Mouse (Mus musculus): Measurements from ENCODE around the gene Med11. TPM values are rescaled to one million over a fixed set of nuclear protein-coding genes. Genes with fewer than 3 reads are reported as not detected.
"Not testable (repeated sequence)": the region's sequence is repeated elsewhere in the genome, so short reads cannot be mapped to it uniquely, and the experiment has no call there.

Gene Med11
- 14.8 and 15.4 TPM in 2 replicates for polyA plus RNA-seq (2012; rRNA removed)

DNA sequence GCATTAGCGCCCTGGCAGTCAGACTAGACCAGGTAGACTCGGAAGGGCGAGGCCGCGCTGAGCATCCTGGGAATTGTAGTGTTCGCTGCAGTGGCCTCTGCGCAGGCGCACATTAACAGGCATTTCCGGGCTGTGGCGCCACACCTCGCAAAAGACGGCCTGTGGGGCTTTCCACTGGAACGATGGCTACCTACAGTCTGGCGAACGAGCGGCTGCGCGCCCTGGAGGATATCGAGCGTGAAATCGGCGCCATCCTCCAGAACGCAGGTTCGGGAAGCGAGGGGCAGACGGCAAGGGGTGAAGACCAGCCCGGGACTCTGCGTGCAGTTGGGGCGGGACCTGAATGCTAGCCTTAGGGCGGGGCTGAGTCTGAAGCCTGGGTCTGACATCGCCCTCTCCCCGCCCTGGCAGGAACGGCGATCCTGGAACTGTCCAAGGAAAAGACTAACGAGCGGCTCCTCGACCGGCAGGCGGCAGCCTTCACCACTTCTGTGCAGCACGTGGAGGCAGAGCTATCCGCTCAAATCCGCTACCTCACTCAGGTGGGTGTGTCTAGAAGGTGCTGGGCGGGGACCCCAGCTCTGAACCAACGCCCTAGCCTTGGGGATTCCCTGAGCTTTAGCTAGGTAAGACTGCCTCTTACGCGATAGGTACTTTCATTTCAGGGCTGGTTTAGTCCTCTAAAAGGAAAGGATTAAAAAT is at the start of gene Med11:
Gene Med11 (plus strand): TSS at position 123 of the 702 bp plus-strand sequence.
- Histone ChIP-seq H3K4me1 (ENCODE audit: control insufficient read depth, insufficient read depth, low read length) (no peaks in the 10 kb centered on the region; the same call in 1 of the 2 replicates), H3K27ac (ENCODE audit: insufficient read depth, low read length) (peak within 1 kb of the TSS; percentile 89), H3K4me3 (ENCODE audit: insufficient read depth, low read length) (peak within 1 kb of the TSS; percentile 53)
- TF ChIP-seq CTCF (IDR thresholded peaks at IDR 0.05; ENCODE audit: extremely low read depth, insufficient read depth, low read length) (peak; percentile 70), POLR2A (IDR thresholded peaks at IDR 0.05; ENCODE audit: extremely low read depth, insufficient read depth, low read length) (peak; percentile 91)

DNA sequence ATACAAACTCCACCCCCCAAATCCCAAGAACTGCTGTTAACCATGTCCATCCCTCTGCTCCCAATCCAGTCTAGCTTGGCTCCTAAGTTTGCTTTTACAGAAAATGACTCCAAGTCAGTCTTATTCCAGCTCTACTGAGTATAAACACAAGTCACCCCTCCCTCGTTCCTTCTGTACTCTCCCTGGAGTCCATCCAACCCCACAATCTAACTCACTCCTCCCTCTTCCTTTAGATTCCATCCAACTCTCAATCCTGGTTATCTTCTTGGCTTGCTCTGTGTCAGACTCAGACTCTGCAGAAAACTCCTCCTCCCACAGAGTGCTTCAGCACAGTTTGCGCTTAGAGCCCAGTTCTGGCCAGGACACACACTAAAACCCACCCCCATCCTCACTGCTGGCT is 48.1 kb upstream of the Med11 start:
- H3K4me3 ChIP-seq (ENCODE audit: insufficient read depth, low read length), result no peak overlapping the region
- no peak overlapping the region for H3K27ac ChIP-seq (ENCODE audit: insufficient read depth, low read length)
- no peak for TF ChIP-seq POLR2A (IDR thresholded peaks at IDR 0.05; ENCODE audit: extremely low read depth, insufficient read depth, low read length)
- no peak for TF ChIP-seq CTCF (IDR thresholded peaks at IDR 0.05; ENCODE audit: extremely low read depth, insufficient read depth, low read length)
- H3K4me1 ChIP-seq (ENCODE audit: control insufficient read depth, insufficient read depth, low read length), result peaks cover under 1% of the 10 kb centered on the region

DNA sequence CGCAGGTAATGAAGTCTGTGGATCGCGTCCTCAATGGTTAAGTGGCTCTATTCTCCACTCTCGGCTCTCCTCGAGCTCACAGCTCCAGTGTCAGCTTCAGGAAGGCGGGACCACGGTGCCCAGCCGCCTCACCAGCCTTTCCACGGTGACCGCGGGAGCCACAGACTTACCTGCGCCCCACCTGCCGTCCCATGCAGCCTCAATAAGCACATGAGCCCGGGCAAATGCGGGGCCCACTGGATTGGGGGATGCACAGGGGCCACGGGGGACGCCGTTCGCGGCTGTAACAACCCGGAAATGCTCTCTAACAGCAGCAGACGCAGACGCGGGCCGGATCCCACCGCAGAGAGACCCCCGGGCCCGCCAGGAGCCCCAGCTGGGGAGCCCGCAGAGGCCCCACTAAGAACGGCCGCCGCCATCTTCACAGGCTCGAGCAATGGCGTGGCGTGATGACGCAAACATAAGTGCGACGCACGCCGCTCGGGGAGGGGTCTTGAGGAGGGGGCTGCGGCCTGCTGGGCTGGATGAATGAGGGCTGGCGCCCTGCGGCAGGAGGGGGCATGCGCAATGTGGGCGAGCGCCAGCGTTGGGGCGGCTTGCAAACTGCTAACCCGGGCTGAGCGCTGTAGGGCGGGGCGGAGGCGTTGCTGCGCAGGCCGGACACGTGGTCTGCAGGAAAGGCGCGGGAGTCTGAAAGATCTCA is 42.0 kb upstream of the Med11 start, which contains the start of gene Pelp1:
Gene Pelp1 (minus strand): TSS at position 438 of the 703 bp plus-strand sequence.
- TF ChIP-seq POLR2A (IDR thresholded peaks at IDR 0.05; ENCODE audit: extremely low read depth, insufficient read depth, low read length), result peak; percentile 55; the same call in 1 of the 2 replicates
- no peak for TF ChIP-seq CTCF (IDR thresholded peaks at IDR 0.05; ENCODE audit: extremely low read depth, insufficient read depth, low read length)
- Histone ChIP-seq H3K27ac (ENCODE audit: insufficient read depth, low read length) (0 out of 2 replicates have a peak within 1 kb of the TSS, but pooled peaks have one; percentile 38), H3K4me1 (ENCODE audit: control insufficient read depth, insufficient read depth, low read length) (peaks cover 2% of the 10 kb centered on the region), H3K4me3 (ENCODE audit: insufficient read depth, low read length) (peak within 1 kb of the TSS; percentile 70)

DNA sequence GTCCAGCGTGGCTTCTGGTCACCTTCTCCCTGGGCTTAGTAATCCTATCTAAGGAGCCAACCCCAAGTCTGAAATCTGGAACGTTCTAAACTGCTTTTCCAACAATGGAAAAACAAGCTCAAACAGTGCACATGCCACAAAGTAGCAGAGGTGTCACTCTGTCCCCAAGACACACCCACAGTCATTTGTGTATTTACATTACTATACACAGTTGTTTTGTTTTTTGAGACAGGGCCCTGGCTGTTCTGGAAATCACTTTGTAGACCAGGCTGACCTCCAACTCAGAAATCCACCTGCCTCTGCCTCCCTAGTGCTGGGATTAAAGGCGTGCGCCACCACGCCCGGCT is 41.4 kb upstream of the Med11 start:
- Histone ChIP-seq H3K4me1 (ENCODE audit: control insufficient read depth, insufficient read depth, low read length) (peaks cover 2% of the 10 kb centered on the region), H3K4me3 (ENCODE audit: insufficient read depth, low read length) (peak overlapping the region; percentile 70), H3K27ac (ENCODE audit: insufficient read depth, low read length) (0 out of 2 replicates have a peak overlapping the region, but pooled peaks have one; percentile 38)
- no peak for TF ChIP-seq POLR2A (IDR thresholded peaks at IDR 0.05; ENCODE audit: extremely low read depth, insufficient read depth, low read length)
- TF ChIP-seq CTCF (IDR thresholded peaks at IDR 0.05; ENCODE audit: extremely low read depth, insufficient read depth, low read length), result no peak

DNA sequence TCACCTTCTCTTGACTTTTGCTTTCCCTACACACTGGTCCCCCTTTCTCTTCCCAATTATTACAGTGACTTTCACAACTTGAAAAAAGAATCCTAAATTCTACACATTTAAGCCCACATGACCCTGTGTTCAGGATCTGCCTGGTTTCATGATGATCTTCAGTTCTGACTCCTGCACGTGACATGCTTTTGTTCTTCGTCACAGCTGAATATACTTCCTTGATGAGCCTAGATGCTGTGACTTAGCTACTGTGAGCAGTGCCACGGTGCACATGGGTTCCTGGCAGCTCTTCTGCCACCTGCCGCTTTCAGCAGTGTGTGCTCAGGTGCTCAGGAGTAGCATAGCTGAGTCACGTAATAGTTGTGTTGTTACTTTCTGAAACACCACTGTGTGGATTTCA is 39.1 kb upstream of the Med11 start:
- TF ChIP-seq POLR2A (IDR thresholded peaks at IDR 0.05; ENCODE audit: extremely low read depth, insufficient read depth, low read length), result no peak
- TF ChIP-seq CTCF (IDR thresholded peaks at IDR 0.05; ENCODE audit: extremely low read depth, insufficient read depth, low read length), result no peak
- Histone ChIP-seq H3K27ac (ENCODE audit: insufficient read depth, low read length) (no peak overlapping the region), H3K4me3 (ENCODE audit: insufficient read depth, low read length) (no peak overlapping the region), H3K4me1 (ENCODE audit: control insufficient read depth, insufficient read depth, low read length) (peaks cover 2% of the 10 kb centered on the region)

DNA sequence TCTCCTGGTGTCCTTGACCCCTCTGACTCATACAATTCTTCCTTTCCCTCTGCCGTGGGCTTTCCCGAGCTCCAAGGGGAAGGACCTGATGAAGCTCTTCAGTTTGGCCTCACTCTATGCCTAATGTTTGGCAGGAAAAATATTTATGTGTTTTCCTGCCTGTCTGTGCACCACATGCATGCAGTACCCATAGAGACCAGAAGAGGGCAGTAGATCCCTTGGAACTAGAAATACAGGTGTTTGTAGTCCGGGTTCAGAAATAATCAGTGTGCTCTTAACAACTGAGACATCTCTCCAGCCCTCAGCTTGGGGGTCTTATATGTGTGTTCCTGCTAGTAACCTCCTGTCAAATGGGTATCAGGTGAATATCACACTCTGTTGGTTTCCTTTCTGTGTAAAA is 37.8 kb upstream of the Med11 start:
- Histone ChIP-seq H3K27ac (ENCODE audit: insufficient read depth, low read length) (no peak overlapping the region), H3K4me1 (ENCODE audit: control insufficient read depth, insufficient read depth, low read length) (no peaks in the 10 kb centered on the region), H3K4me3 (ENCODE audit: insufficient read depth, low read length) (no peak overlapping the region)
- peak; percentile 79 for TF ChIP-seq CTCF (IDR thresholded peaks at IDR 0.05; ENCODE audit: extremely low read depth, insufficient read depth, low read length)
- TF ChIP-seq POLR2A (IDR thresholded peaks at IDR 0.05; ENCODE audit: extremely low read depth, insufficient read depth, low read length), result no peak

DNA sequence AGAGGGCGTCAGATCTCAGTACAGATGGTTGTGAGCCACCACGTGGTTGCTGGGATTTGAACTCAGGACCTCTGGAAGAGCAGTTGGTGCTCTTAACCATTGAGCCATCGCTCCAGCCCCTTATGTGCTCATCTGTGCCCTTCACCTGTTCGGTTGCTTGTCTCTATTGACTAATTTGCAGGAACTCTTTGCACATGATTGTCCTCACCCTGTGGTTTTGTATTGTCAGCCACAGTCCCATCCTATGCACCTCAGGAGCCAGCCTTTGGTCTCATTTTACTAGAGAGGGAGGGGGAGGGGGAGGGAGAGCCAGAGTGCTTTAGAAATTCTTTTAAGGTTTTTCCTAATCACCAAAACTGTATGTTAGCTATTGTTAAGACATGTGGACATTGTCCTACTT is 33.5 kb upstream of the Med11 start:
- H3K4me3 ChIP-seq (ENCODE audit: insufficient read depth, low read length), result no peak overlapping the region
- TF ChIP-seq POLR2A (IDR thresholded peaks at IDR 0.05; ENCODE audit: extremely low read depth, insufficient read depth, low read length) (no peak), CTCF (IDR thresholded peaks at IDR 0.05; ENCODE audit: extremely low read depth, insufficient read depth, low read length) (no peak)
- H3K27ac ChIP-seq (ENCODE audit: insufficient read depth, low read length), result no peak overlapping the region
- H3K4me1 ChIP-seq (ENCODE audit: control insufficient read depth, insufficient read depth, low read length), result no peaks in the 10 kb centered on the region; the same call in 1 of the 2 replicates

DNA sequence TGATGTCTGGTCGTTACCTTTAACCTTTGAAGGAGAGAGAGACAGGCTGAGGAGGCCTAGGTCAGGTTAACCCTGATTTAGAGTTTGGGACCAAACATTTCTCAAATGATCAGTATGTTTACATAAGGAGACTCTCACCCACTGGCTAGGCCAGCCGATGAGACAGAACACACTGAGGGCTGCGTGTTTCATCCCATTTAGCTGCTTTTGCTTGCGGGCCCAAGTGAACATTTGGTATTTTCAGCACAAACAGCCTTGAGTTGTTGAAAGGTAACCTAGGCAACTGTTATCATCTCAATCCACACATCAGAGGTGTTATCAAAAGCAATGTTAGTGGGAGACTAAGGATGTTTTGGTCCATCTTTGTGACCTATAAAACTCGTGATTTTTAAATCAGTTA is 32.2 kb upstream of the Med11 start:
- Histone ChIP-seq H3K4me1 (ENCODE audit: control insufficient read depth, insufficient read depth, low read length) (no peaks in the 10 kb centered on the region; the same call in 1 of the 2 replicates), H3K4me3 (ENCODE audit: insufficient read depth, low read length) (no peak overlapping the region), H3K27ac (ENCODE audit: insufficient read depth, low read length) (no peak overlapping the region)
- no peak for TF ChIP-seq CTCF (IDR thresholded peaks at IDR 0.05; ENCODE audit: extremely low read depth, insufficient read depth, low read length)
- TF ChIP-seq POLR2A (IDR thresholded peaks at IDR 0.05; ENCODE audit: extremely low read depth, insufficient read depth, low read length), result no peak

DNA sequence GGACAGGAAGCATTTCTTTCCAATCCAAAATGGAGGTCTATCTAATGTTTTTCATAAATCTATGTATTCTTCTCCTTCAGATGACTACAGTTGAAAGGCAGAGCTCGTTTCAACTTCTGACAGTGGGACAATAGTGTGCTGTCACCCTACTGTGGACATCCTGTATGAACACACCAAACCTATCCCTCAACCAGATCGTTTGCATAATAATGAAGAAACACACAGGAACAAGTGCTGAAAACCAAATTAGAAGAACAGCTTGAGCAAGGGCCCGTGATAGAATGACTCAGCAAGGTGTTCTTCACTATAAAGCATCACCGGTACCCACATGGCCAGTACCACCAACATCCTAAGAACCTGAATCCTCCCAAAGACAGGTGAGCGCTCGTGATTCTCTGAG is 25.1 kb upstream of the Med11 start:
- H3K4me1 ChIP-seq (ENCODE audit: control insufficient read depth, insufficient read depth, low read length); H3K27ac ChIP-seq (ENCODE audit: insufficient read depth, low read length); H3K4me3 ChIP-seq (ENCODE audit: insufficient read depth, low read length): not testable (repeated sequence)

DNA sequence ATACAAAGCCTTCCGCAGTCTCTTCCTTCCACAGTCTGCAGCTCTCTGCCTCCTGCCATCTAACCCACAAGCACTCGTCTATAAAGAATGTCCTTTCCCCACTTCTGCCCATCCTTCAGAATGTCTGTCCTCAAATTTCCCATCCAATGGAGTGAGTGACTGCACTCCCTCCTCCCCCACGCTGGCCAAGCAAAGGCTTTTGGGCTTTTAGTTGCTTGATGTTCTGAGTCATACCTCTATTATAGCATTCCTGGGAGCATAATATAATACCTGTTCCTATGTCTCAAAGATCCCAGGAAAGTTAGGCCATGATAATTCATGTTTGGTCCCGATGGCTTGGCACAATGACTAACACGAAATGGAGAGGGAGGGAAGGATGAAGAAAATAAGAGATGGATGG is 20.1 kb upstream of the Med11 start:
- H3K4me3 ChIP-seq (ENCODE audit: insufficient read depth, low read length), result peak overlapping the region; percentile 30; the same call in 1 of the 2 replicates
- TF ChIP-seq POLR2A (IDR thresholded peaks at IDR 0.05; ENCODE audit: extremely low read depth, insufficient read depth, low read length) (no peak), CTCF (IDR thresholded peaks at IDR 0.05; ENCODE audit: extremely low read depth, insufficient read depth, low read length) (no peak)
- no peak overlapping the region for H3K27ac ChIP-seq (ENCODE audit: insufficient read depth, low read length)
- H3K4me1 ChIP-seq (ENCODE audit: control insufficient read depth, insufficient read depth, low read length), result peaks cover 3% of the 10 kb centered on the region
